Mouse (Mus musculus) hindbrain, postnatal 0 days (tissue): ENCODE results near the gene Nwd1. TPM values are rescaled to one million over a fixed set of nuclear protein-coding genes. Genes with fewer than 3 reads are reported as not detected.

Experiments used
- ATAC-seq: fragments of 200-750 bp; cut with Nextera tagmentation; 2 replicates; pipeline ENCODE4 v1.8.0; 2017; ENCODE audit warnings: mild to moderate bottlenecking, moderate TSS enrichment, moderate library complexity
- DNase-seq: peaks from one replicate; pipeline ENCODE4 v3.0.0-alpha.2; 2015; ENCODE audit warnings: low spot score
- H3K27ac ChIP-seq: fragments of 300-500 bp; sonication (generic); 2 replicates; pipeline ENCODE4 v1.5.1; 2014; ENCODE audit warnings: mild to moderate bottlenecking
- H3K27me3 ChIP-seq: fragments of 300-500 bp; sonication (generic); 2 replicates; pipeline ENCODE4 v1.6.1; 2014; ENCODE audit warnings: low read length, mixed read lengths; ENCODE audit not compliant: insufficient read depth
- H3K36me3 ChIP-seq: fragments of 300-500 bp; sonication (generic); 2 replicates; pipeline ENCODE4 v1.6.1; 2014; ENCODE audit warnings: low read length, mixed read lengths; ENCODE audit not compliant: insufficient read depth
- H3K4me1 ChIP-seq: fragments of 300-500 bp; sonication (generic); 2 replicates; pipeline ENCODE4 v1.6.1; 2014; ENCODE audit warnings: antibody characterized with exemption, low read length, mixed read lengths; ENCODE audit not compliant: insufficient read depth
- H3K4me2 ChIP-seq: fragments of 300-500 bp; sonication (generic); 2 replicates; pipeline ENCODE4 v1.6.1; 2014; ENCODE audit warnings: low read depth, mild to moderate bottlenecking, low read length, moderate library complexity, mixed read lengths
- H3K4me3 ChIP-seq: fragments of 300-500 bp; sonication (generic); 2 replicates; pipeline ENCODE4 v1.5.1; 2014; ENCODE audit warnings: low read length
- H3K9ac ChIP-seq: fragments of 300-500 bp; sonication (generic); replicated peaks from 2 replicates; pipeline ENCODE4 v1.6.1; 2014; ENCODE audit warnings: mild to moderate bottlenecking, low read length, moderate library complexity, mixed read lengths
- H3K9me3 ChIP-seq: fragments of 300-500 bp; sonication (generic); 2 replicates; pipeline ENCODE4 v1.6.1; 2016; ENCODE audit warnings: low read length, mixed read lengths
- CTCF ChIP-seq: IDR thresholded peaks from 2 replicates; pipeline ENCODE4 v1.5.1; 2016; ENCODE audit warnings: antibody characterized with exemption, control low read depth, low read depth
- WGBS: fragments of 180-500 bp; shearing (Covaris S2); extraction: QIAGEN DNeasy Blood & Tissue Kit; methylation state at CpG from one replicate; pipeline ENCODE4 v1.1.7; 2014; 5-methylcytosine and 5-hydroxymethylcytosine counted together
- polyA plus RNA-seq: library from polyadenylated mRNA; unstranded; fragments of >200 nt; fragmentation: Nextera tagmentation; extraction: Ambion mirVana; gene quantifications from 2 replicates; pipeline ENCODE4 v1.2.1, GENCODE M21; 2015
- total RNA-seq: library from RNA; depleted of rRNA; stranded (reverse); fragments of >200 nt; gene quantifications from 2 replicates; pipeline ENCODE4 v1.2.3, GENCODE M21; 2014

Gene Nwd1
- total and polyA plus RNA-seq, 2 experiments from 2014 or later: 3.1 to 50.7 TPM

DNA sequence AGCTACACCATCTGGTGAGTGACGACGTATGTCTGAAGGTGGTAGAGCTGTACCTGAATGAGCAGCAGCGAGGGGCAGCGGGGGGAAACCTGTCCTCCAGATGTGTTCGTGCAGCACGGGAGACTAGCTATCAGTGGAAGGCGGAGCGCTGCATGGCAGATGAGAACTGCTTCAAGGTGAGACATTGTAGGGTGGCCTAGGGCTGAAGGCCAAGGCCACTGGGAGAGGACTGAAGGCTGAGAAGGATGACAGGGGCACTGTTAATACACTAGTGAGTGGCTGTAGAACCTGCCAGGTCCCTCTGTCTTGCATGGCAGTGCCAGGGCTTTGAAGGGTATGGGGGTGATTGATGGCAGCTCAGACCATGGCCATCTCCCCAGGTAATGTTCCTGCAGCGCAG is 106.7 kb downstream of the Nwd1 start:
- H3K9me3 ChIP-seq: no peaks in the 10 kb centered on the region
- no peak overlapping the region for H3K27ac ChIP-seq
- no peak for TF ChIP-seq CTCF
- no peak overlapping the region for H3K4me3 ChIP-seq
- H3K4me2 ChIP-seq: no peak overlapping the region
- WGBS: 94% methylated on average over 9 of the region's 9 CpGs
- ATAC-seq (no peak), DNase-seq (no peak)
- H3K36me3 ChIP-seq: peaks cover 69% of the 10 kb centered on the region
- no peaks in the 10 kb centered on the region for H3K27me3 ChIP-seq
- H3K9ac ChIP-seq: no peak overlapping the region
- H3K4me1 ChIP-seq: no peaks in the 10 kb centered on the region

DNA sequence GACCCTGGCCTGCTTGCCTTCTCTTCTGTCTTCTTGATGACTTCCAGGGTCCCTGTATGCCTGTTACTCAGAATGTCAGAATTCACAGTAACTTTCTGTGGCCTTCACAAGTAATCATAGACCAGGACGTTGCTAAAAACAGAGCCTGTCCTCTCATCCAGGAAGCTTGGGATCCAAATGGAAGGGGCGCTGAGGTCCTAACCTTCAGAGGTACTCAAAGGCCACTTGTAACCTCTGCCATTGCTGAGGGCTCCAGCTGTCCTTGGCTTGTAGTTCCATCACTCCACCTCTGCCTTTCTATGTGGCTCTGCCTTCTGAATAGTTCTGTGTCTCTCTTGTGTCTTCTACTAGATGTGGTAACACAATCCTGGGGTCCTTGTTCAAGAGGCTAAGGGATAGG is 107.3 kb downstream of the Nwd1 start:
- Histone ChIP-seq H3K4me1 (no peaks in the 10 kb centered on the region), H3K9me3 (no peaks in the 10 kb centered on the region), H3K36me3 (peaks cover 63% of the 10 kb centered on the region), H3K4me3 (no peak overlapping the region), H3K4me2 (no peak overlapping the region), H3K27me3 (no peaks in the 10 kb centered on the region), H3K9ac (no peak overlapping the region), H3K27ac (no peak overlapping the region)
- 92% methylated on average over 2 of the region's 2 CpGs for WGBS
- ATAC-seq (no peak), DNase-seq (no peak)
- no peak for TF ChIP-seq CTCF

DNA sequence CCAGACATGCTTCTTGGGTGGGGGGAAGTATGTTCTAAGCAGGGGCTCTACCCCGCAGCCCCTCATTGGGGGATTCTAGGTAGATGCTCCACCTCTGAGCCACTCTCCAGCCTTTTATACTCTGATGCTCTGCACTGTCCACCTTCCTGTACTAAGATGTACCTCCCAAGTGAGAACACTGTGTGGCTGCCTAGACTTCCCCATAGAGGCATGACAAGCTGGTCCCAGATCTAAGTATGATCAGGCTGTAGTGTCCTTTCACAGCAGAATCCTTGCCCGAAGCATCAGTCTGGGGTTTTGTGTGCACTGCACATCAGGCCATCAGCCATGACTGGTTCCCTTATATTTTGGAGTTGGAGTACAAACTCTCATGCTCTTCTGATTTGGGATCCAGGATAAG is 109.5 kb downstream of the Nwd1 start:
- no peak for DNase-seq
- no peaks in the 10 kb centered on the region for H3K9me3 ChIP-seq
- no peaks in the 10 kb centered on the region for H3K27me3 ChIP-seq
- no peak overlapping the region for H3K9ac ChIP-seq
- peaks cover 41% of the 10 kb centered on the region; the same call in 1 of the 2 replicates for H3K36me3 ChIP-seq
- WGBS: 96% methylated on average over 2 of the region's 2 CpGs
- no peak for ATAC-seq
- H3K4me3 ChIP-seq: no peak overlapping the region
- no peak overlapping the region for H3K4me2 ChIP-seq
- H3K27ac ChIP-seq: no peak overlapping the region
- no peaks in the 10 kb centered on the region for H3K4me1 ChIP-seq
- no peak for TF ChIP-seq CTCF

DNA sequence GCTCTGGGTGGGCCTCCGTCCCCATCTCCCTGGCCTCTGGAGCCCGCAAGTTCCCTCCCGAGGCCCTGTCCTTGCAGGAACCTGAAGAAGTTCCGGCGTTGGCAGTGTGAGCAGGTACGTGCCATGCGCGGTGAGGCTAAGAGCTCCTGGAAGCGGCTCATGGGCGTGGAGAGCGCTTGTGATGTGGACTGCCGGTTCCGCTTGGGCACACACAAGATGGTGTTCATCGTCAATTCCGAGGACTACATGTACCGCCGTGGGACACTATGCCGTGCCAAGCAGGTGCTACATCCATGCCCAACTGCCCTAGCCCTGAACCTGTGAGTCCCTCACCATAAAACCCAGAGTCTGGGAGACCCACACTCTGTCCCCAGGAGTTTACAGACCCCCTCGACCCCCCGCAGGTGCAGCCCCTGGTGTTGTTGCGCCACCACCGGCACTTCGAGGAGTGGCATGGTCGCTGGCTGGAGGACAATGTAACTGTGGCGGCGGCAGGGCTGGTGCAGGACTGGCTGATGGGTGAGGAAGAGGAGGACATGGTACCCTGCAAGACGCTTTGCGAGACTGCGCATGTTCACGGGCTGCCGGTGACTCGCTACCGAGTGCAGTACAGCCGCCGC is 110.4 kb downstream of the Nwd1 start:
- Histone ChIP-seq H3K9ac (no peak overlapping the region), H3K4me3 (no peak overlapping the region), H3K4me2 (no peak overlapping the region), H3K27me3 (no peaks in the 10 kb centered on the region), H3K4me1 (no peaks in the 10 kb centered on the region), H3K9me3 (no peaks in the 10 kb centered on the region), H3K36me3 (peaks cover 32% of the 10 kb centered on the region; the same call in 1 of the 2 replicates), H3K27ac (no peak overlapping the region)
- DNase-seq (no peak), ATAC-seq (no peak)
- TF ChIP-seq CTCF: no peak
- WGBS: 98% methylated on average over 35 of the region's 35 CpGs

DNA sequence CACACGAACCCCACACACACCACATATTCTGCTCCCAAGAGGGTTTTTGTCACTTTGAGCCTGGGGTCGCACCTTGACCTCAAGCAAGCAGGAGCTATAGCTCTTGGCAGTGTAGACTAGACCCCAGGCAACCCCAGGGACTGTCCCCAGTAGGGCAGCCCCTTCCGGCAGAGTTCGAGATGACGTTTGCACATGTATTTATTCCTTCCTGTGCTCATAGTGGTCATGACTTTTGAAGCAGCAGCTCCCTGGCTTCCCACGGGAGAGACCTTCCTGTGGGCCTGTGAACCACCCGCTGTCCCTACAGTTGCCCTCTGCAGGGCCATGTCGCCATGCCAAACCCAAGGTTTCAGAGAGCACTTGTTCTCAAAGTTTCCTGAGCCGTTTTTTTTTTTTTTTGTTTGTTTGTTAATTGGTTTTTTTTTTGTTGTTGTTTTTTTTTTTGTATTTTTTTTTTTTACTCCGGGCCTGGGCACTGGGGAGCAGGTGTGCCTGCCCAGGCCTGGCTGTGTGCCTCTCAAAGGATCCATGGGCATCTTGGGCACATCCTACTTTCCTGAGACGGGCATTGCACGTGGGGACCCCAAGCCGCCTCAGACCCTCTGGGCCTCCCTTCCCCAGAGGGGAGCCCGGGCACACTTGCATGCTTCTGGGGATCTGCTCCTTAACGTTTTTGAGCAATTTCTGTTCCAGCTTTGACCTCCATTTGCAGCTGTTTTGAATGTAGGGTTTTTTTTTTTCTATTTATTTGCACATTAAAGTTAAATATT is 111.1 kb downstream of the Nwd1 start:
- WGBS: 90% methylated on average over 15 of the region's 15 CpGs
- H3K36me3 ChIP-seq: peaks cover 25% of the 10 kb centered on the region; the same call in 1 of the 2 replicates
- H3K27ac ChIP-seq: no peak overlapping the region

DNA sequence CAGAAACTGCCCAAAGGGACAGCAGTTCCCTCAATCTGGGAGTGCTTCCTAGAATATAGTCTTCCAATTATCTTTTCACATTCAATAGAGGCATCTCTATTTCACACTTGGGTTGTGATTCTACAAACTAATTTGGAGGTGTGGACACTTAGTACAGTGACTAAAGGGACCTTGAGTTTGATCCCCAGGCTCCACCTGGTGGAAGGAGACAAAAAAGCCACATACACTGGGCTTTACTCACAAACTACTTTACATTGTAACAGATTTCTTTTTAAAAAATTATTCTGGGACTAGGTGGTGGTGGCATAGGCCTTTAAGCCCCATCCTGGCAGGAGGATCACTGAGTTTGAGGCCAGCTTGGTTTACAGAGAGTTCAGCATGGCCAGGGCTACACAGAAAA is 111.8 kb downstream of the Nwd1 start:
- Histone ChIP-seq H3K4me1 (no peaks in the 10 kb centered on the region), H3K4me3 (no peak overlapping the region), H3K4me2 (no peak overlapping the region), H3K27me3 (no peaks in the 10 kb centered on the region), H3K27ac (no peak overlapping the region), H3K9ac (no peak overlapping the region), H3K9me3 (no peaks in the 10 kb centered on the region), H3K36me3 (peaks cover 18% of the 10 kb centered on the region; the same call in 1 of the 2 replicates)
- no peak for DNase-seq
- no peak for ATAC-seq
- TF ChIP-seq CTCF: peak; percentile 31

More for the DNA sequence above, 111.1 kb downstream of the Nwd1 start:
- no peak overlapping the region for H3K9ac ChIP-seq
- H3K4me2 ChIP-seq: no peak overlapping the region
- no peak for ATAC-seq
- no peaks in the 10 kb centered on the region for H3K4me1 ChIP-seq
- no peaks in the 10 kb centered on the region for H3K9me3 ChIP-seq
- TF ChIP-seq CTCF: no peak
- DNase-seq: no peak
- H3K4me3 ChIP-seq: no peak overlapping the region
- no peaks in the 10 kb centered on the region for H3K27me3 ChIP-seq

DNA sequence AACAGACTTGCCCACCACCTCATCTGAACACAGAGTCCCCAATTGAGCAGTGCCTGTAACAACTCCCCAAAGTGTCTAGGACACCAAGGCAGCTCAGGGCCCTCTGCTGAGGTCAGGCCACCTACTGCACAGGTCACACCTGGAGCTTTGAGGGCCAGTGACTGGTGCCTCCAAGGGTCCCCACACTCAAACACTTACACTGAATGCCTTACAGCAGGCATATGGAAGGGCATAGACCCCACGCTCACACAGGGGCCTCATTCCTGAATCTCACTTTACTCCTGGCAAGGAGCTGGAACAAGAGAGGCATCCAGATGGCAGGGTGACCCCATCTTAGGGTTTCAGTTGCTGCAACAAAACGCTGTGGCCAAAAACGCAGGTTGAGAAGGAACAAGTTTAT is 113.7 kb downstream of the Nwd1 start:
- H3K27me3 ChIP-seq: no peaks in the 10 kb centered on the region
- TF ChIP-seq CTCF: no peak
- WGBS: 83% methylated on average over 3 of the region's 3 CpGs
- ATAC-seq: no peak
- no peak for DNase-seq
- H3K9me3 ChIP-seq: no peaks in the 10 kb centered on the region
- no peak overlapping the region for H3K4me2 ChIP-seq
- no peaks in the 10 kb centered on the region for H3K4me1 ChIP-seq
- H3K36me3 ChIP-seq: peaks cover 13% of the 10 kb centered on the region; the same call in 1 of the 2 replicates
- no peak overlapping the region for H3K9ac ChIP-seq
- H3K27ac ChIP-seq: no peak overlapping the region
- H3K4me3 ChIP-seq: no peak overlapping the region
